In the genomic region with DNA sequence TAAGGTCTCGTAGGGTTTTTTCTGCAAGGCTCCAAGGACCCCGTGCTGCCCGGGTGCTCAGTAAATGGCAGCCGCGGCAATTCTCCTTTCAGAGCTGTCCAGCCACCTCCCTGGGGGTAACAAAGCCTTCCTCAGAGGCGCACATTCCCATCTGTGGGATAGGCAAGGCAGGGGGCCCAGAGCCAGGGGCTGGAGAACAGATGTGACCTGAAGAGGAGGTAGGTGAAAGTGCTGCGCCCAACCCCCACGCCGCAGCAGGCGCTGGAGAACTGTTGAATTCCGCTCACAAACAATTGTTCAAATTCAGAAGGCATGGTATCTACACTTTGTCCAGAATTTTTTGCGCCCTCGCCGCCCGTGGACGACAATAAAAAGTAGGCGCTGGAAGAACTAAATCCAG, we compare ENCODE assay signal across 8 mouse cellular contexts. TPM values are rescaled to one million over a fixed set of nuclear protein-coding genes. Genes with fewer than 3 reads are reported as not detected.
DNase-seq lines count a peak whose midpoint lies in the region; ATAC-seq and TF ChIP-seq lines count a peak whose summit lies in the region.

No protein-coding gene starts in this region.

- 5% methylated on average over 17 of the region's 17 CpGs for WGBS in kidney, adult 2 months
- WGBS in hindbrain, embryonic 13.5 days: under 1% methylated on average over 17 of the region's 17 CpGs
- WGBS in midbrain, embryonic 10.5 days: 1% methylated on average over 17 of the region's 17 CpGs

- no peak for DNase-seq in kidney, adult 2 months
- DNase-seq in kidney, adult 11 months: no peak
- DNase-seq in embryo, embryonic 10.5 days (ENCODE audit: low spot score): peak; percentile 68
- peak; percentile 53 for DNase-seq in midbrain, embryonic 10.5 days (ENCODE audit: low spot score)
- peak; percentile 43 for DNase-seq in yolk sac, embryonic 10.5 days (ENCODE audit: low spot score)
- no peak for DNase-seq in right cerebral cortex, adult 18-20 months
- DNase-seq in adrenal gland, postnatal 4 days (ENCODE audit: low spot score in 2 of 2): no peak

- no peak for TF ChIP-seq CTCF in kidney, adult 2 months (conservative IDR thresholded peaks at IDR 0.05; ENCODE audit: insufficient read depth, insufficient read length, low read depth, low read length)

- no peak for TF ChIP-seq POLR2A in kidney, adult 2 months (IDR thresholded peaks at IDR 0.05; ENCODE audit: low read depth, low read length)

- no peaks in the 10 kb centered on the region for H3K9me3 ChIP-seq in hindbrain, embryonic 13.5 days
- no peaks in the 10 kb centered on the region for H3K9me3 ChIP-seq in midbrain, embryonic 10.5 days (replicated peaks)

- peaks cover 7% of the 10 kb centered on the region; the same call in 1 of the 2 replicates for H3K4me1 ChIP-seq in kidney, adult 2 months (ENCODE audit: control insufficient read depth, insufficient read depth, low read length)
- H3K4me1 ChIP-seq in hindbrain, embryonic 13.5 days (replicated peaks): peaks cover 38% of the 10 kb centered on the region
- H3K4me1 ChIP-seq in midbrain, embryonic 10.5 days: peaks cover 75% of the 10 kb centered on the region

- H3K27me3 ChIP-seq in kidney, adult 2 months (replicated peaks; ENCODE audit: control insufficient read depth, insufficient read depth, low read length): no peaks in the 10 kb centered on the region
- peaks cover 23% of the 10 kb centered on the region for H3K27me3 ChIP-seq in hindbrain, embryonic 13.5 days
- peaks cover 21% of the 10 kb centered on the region for H3K27me3 ChIP-seq in midbrain, embryonic 10.5 days (ENCODE audit: low read depth, poor library complexity, severe bottlenecking)

- H3K4me3 ChIP-seq in kidney, adult 2 months (ENCODE audit: insufficient read depth, low read depth, low read length): peak overlapping the region; percentile 89; the same call in 1 of the 2 replicates
- H3K4me3 ChIP-seq in hindbrain, embryonic 13.5 days: peak overlapping the region; percentile 93
- peak overlapping the region; percentile 96 for H3K4me3 ChIP-seq in midbrain, embryonic 10.5 days

- H3K36me3 ChIP-seq in kidney, adult 2 months (ENCODE audit: control insufficient read depth, insufficient read depth, low read length): no peaks in the 10 kb centered on the region
- H3K36me3 ChIP-seq in hindbrain, embryonic 13.5 days: no peaks in the 10 kb centered on the region
- H3K36me3 ChIP-seq in midbrain, embryonic 10.5 days: no peaks in the 10 kb centered on the region

- H3K4me2 ChIP-seq in hindbrain, embryonic 13.5 days: peak overlapping the region; percentile 100

- peak overlapping the region; percentile 100; the same call in 1 of the 2 replicates for H3K9ac ChIP-seq in hindbrain, embryonic 13.5 days

- H3K27ac ChIP-seq in kidney, adult 2 months (ENCODE audit: insufficient read depth, low read depth, low read length): no peak overlapping the region
- no peak overlapping the region for H3K27ac ChIP-seq in hindbrain, embryonic 13.5 days
- peak overlapping the region; percentile 98 for H3K27ac ChIP-seq in midbrain, embryonic 10.5 days (replicated peaks)

- ATAC-seq in hindbrain, embryonic 13.5 days (ENCODE audit: low FRiP score): no peak

RNA-seq across cellular contexts. Expression of a gene that starts 0.4 kb away (rescaled TPM):
- 22.2 and 23.3 TPM in 2 replicates for polyA plus RNA-seq in kidney, adult 2 months (2012; rRNA removed)
- 11.0 and 12.5 TPM in 2 replicates for polyA plus RNA-seq in hindbrain, embryonic 13.5 days (2015; fragmentation: Nextera tagmentation; extraction: Ambion mirVana)
- 5.7 and 5.8 TPM in 2 replicates for polyA plus RNA-seq in midbrain, embryonic 10.5 days (2016; fragmentation: Nextera tagmentation; extraction: Ambion mirVana)
- total RNA-seq in adrenal gland, postnatal 4 days (2021): 10 to 100 TPM; 92.5 to 98.7 TPM

RNA-seq across cellular contexts. Expression of a gene that starts 36.7 kb away (rescaled TPM):
- 1.8 and 2.5 TPM in 2 replicates for polyA plus RNA-seq in kidney, adult 2 months (2012; rRNA removed)
- 0.13 TPM in 1 of 2 replicates, not detected in the other for polyA plus RNA-seq in hindbrain, embryonic 13.5 days (2015; fragmentation: Nextera tagmentation; extraction: Ambion mirVana)
- polyA plus RNA-seq in midbrain, embryonic 10.5 days (2016; fragmentation: Nextera tagmentation; extraction: Ambion mirVana): 0.05 and 0.10 TPM in 2 replicates
- total RNA-seq in adrenal gland, postnatal 4 days (2021): 1 to 10 TPM; 1.2 to 1.5 TPM

Comparison
In these comparisons a context has a peak if more than half of its experiments do, and no peak if none do; other contexts are left out.
1. DNase-seq: peak in embryo, embryonic 10.5 days (single experiment), midbrain, embryonic 10.5 days (single experiment) and yolk sac, embryonic 10.5 days (single experiment); none in kidney, adult 2 months (single experiment), kidney, adult 11 months (single experiment), right cerebral cortex, adult 18-20 months (single experiment) and adrenal gland, postnatal 4 days (0 of 2).
2. Peak in every context shown above with its lines, with median percentiles within 50 percentile points of each other: H3K4me3 ChIP-seq.